Mouse (Mus musculus): ENCODE results near the gene Mypop.

DNA sequence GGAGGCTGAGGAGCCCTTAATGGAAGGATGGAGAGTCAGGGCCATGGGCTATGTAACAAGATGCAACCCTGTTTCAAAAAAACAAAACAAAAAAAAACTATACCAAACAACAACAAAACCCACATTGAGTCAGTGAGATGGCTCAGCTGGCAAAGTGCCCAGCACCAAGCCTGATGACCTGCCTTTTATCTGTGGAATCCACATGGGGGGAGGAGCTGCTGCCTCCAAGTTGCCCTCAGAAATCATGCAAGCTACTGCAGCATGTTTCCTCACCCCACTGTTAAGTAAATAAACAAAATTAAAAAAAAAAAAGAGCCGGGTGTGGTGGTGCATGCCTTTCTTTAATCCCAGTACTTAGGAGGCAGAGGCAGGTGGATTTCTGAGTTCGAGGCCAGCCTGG is 4.5 kb upstream of the Mypop start:
- TF ChIP-seq POLR2A (IDR thresholded peaks at IDR 0.05; ENCODE audit: extremely low read depth, insufficient read depth, low read length) (no peak), CTCF (IDR thresholded peaks at IDR 0.05; ENCODE audit: extremely low read depth, insufficient read depth, low read length) (no peak)

Data from cortical plate, adult 2 months (tissue).